Mouse (Mus musculus): ENCODE results near the gene Rps6ka2. TPM values are rescaled to one million over a fixed set of nuclear protein-coding genes. Genes with fewer than 3 reads are reported as not detected.
A peak's percentile ranks its signal among the peaks of the same experiment; 100 is the strongest.
"Not testable (repeated sequence)": the region's sequence is repeated elsewhere in the genome, so short reads cannot be mapped to it uniquely, and the experiment has no call there.

The Rps6ka2 gene
- polyA plus RNA-seq, 1 experiment from 2014 or later, result 24.4 TPM

GRCm38 (mm10) chr17:7173331-7174028 is 3.6 kb downstream of the Rps6ka2 start:
- Histone ChIP-seq H3K4me3 (peak overlapping the region; percentile 12; the same call in 1 of the 2 replicates), H3K27me3 (no peaks in the 10 kb centered on the region), H3K4me1 (replicated peaks) (peaks cover 41% of the 10 kb centered on the region), H3K4me2 (peak overlapping the region; percentile 91; the same call in 1 of the 2 replicates), H3K9me3 (replicated peaks) (no peaks in the 10 kb centered on the region), H3K27ac (no peak overlapping the region), H3K9ac (no peak overlapping the region), H3K36me3 (no peaks in the 10 kb centered on the region)
- WGBS, result 20% methylated on average over 15 of the region's 15 CpGs
- no peak for ATAC-seq (replicated peaks; ENCODE audit: insufficient number of reproducible peaks, insufficient read depth, low FRiP score, low read depth)

DNA sequence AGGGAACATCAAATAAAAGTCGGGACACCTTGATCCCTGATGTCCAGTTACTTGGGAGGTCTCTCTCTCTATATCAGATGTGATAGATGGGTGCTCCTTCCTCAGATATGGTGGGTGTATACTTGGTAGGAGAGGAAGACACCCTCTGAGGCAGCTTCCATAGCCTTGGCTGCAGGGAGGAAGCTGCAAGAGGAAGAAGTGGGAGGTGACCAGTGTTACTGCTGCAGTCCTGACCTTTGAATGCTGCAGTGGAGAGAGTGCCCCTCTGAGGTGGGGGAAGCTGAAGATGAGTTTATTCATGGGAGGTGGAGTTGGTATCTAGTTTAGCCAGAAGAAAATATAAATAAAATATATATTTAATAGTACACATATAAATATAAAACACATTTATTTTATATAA is 5.4 kb downstream of the Rps6ka2 start:
- Histone ChIP-seq H3K9me3 (replicated peaks) (no peaks in the 10 kb centered on the region), H3K27ac (no peak overlapping the region), H3K36me3 (no peaks in the 10 kb centered on the region), H3K27me3 (no peaks in the 10 kb centered on the region), H3K4me2 (no peak overlapping the region), H3K4me1 (replicated peaks) (peaks cover 35% of the 10 kb centered on the region), H3K4me3 (no peak overlapping the region), H3K9ac (no peak overlapping the region)
- WGBS, result 67% methylated on average over 1 of the region's 1 CpGs
- ATAC-seq (replicated peaks; ENCODE audit: insufficient number of reproducible peaks, insufficient read depth, low FRiP score, low read depth), result no peak

GRCm38 (mm10) chr17:7176394-7176793 is 6.5 kb downstream of the Rps6ka2 start:
- 0 out of 2 replicates have a peak overlapping the region, but pooled peaks have one; percentile 29 for H3K27ac ChIP-seq
- H3K9ac ChIP-seq, result no peak overlapping the region
- ATAC-seq (replicated peaks; ENCODE audit: insufficient number of reproducible peaks, insufficient read depth, low FRiP score, low read depth), result no peak
- no peaks in the 10 kb centered on the region for H3K36me3 ChIP-seq
- no peak overlapping the region for H3K4me3 ChIP-seq
- H3K4me2 ChIP-seq, result no peak overlapping the region
- H3K9me3 ChIP-seq (replicated peaks), result no peaks in the 10 kb centered on the region
- WGBS, result 24% methylated on average over 2 of the region's 2 CpGs
- no peaks in the 10 kb centered on the region for H3K27me3 ChIP-seq
- peaks cover 33% of the 10 kb centered on the region for H3K4me1 ChIP-seq (replicated peaks)

GRCm38 (mm10) chr17:7178196-7178595 is 8.3 kb downstream of the Rps6ka2 start:
- Histone ChIP-seq H3K27me3 (no peaks in the 10 kb centered on the region), H3K4me3 (no peak overlapping the region), H3K4me2 (no peak overlapping the region), H3K4me1 (replicated peaks) (peaks cover 39% of the 10 kb centered on the region), H3K36me3 (no peaks in the 10 kb centered on the region), H3K9ac (no peak overlapping the region), H3K9me3 (replicated peaks) (no peaks in the 10 kb centered on the region), H3K27ac (no peak overlapping the region)
- no peak for ATAC-seq (replicated peaks; ENCODE audit: insufficient number of reproducible peaks, insufficient read depth, low FRiP score, low read depth)
- 82% methylated on average over 6 of the region's 6 CpGs for WGBS

DNA sequence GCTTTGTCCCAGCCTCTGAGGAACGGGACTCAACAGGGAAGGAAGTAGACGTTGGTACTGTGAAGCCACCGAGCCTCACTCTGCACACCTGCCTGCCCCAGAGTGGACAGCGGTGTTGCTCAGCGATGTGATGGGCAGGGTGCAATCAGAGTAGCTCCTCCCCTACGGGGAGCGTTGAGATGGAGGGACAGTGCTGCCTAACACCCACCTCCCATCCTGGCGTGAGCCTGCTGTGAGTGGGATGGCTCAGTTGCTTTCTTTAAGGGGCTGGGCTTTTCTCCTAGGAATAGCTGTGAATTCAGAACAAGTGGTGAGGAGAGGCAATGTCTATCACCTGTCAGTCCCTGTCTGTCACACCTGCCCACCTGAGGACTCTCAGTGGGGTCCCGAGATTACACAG is 12.3 kb downstream of the Rps6ka2 start:
- H3K27ac ChIP-seq, result no peak overlapping the region
- H3K4me1 ChIP-seq (replicated peaks), result peaks cover 29% of the 10 kb centered on the region
- no peak overlapping the region for H3K9ac ChIP-seq
- peaks cover 3% of the 10 kb centered on the region; the same call in 1 of the 2 replicates for H3K36me3 ChIP-seq
- no peaks in the 10 kb centered on the region for H3K27me3 ChIP-seq
- ATAC-seq (replicated peaks; ENCODE audit: insufficient number of reproducible peaks, insufficient read depth, low FRiP score, low read depth), result no peak
- no peak overlapping the region for H3K4me3 ChIP-seq
- 45% methylated on average over 9 of the region's 9 CpGs for WGBS
- no peak overlapping the region for H3K4me2 ChIP-seq
- no peaks in the 10 kb centered on the region for H3K9me3 ChIP-seq (replicated peaks)

GRCm38 (mm10) chr17:7187037-7187436 is 17.1 kb downstream of the Rps6ka2 start:
- H3K4me2 ChIP-seq; H3K27ac ChIP-seq; ATAC-seq (replicated peaks; ENCODE audit: insufficient number of reproducible peaks, insufficient read depth, low FRiP score, low read depth); H3K4me3 ChIP-seq; H3K9me3 ChIP-seq (replicated peaks); H3K36me3 ChIP-seq; H3K9ac ChIP-seq; H3K27me3 ChIP-seq: not testable (repeated sequence)
- 70% methylated on average over 1 of the region's 1 CpGs for WGBS
- H3K4me1 ChIP-seq (replicated peaks), result peaks cover 11% of the 10 kb centered on the region

DNA sequence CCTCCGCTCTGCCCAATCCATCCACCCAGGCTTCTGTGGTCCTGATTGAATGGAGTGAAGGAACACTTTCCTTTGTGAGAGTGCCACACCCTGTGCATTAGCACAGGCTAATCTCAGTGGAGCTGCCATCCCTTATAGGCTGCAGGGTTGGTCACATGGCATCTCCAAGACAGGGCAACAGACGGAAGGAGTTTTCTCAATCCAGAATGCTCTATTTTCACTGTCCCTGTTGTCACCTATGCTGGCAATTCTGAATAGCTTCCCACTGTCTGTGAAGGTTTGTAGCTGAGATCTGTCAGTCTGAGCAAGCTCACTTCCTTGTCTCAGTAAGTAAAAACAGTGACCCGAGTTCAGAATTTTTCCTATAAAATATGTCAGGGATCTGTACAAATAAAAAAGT is 19.5 kb downstream of the Rps6ka2 start:
- Histone ChIP-seq H3K9ac (no peak overlapping the region), H3K27ac (no peak overlapping the region), H3K4me2 (no peak overlapping the region), H3K27me3 (no peaks in the 10 kb centered on the region), H3K36me3 (peaks cover 5% of the 10 kb centered on the region; the same call in 1 of the 2 replicates), H3K9me3 (replicated peaks) (no peaks in the 10 kb centered on the region), H3K4me1 (replicated peaks) (peaks cover 7% of the 10 kb centered on the region), H3K4me3 (no peak overlapping the region)
- 86% methylated on average over 3 of the region's 3 CpGs for WGBS
- no peak for ATAC-seq (replicated peaks; ENCODE audit: insufficient number of reproducible peaks, insufficient read depth, low FRiP score, low read depth)

- peaks cover 5% of the 10 kb centered on the region; the same call in 1 of the 2 replicates for H3K36me3 ChIP-seq
- H3K9ac ChIP-seq, result no peak overlapping the region
- no peak overlapping the region for H3K4me2 ChIP-seq
- 82% methylated on average over 10 of the region's 10 CpGs for WGBS
- no peaks in the 10 kb centered on the region for H3K27me3 ChIP-seq
- H3K4me3 ChIP-seq, result no peak overlapping the region
- no peak overlapping the region for H3K27ac ChIP-seq
- no peaks in the 10 kb centered on the region for H3K9me3 ChIP-seq (replicated peaks)
- H3K4me1 ChIP-seq (replicated peaks), result peaks cover 4% of the 10 kb centered on the region
- ATAC-seq (replicated peaks; ENCODE audit: insufficient number of reproducible peaks, insufficient read depth, low FRiP score, low read depth), result no peak
These were observed 20.1 kb downstream of the Rps6ka2 start for GRCm38 (mm10) chr17:7189975-7190374.

- Histone ChIP-seq H3K4me3 (no peak overlapping the region), H3K27me3 (no peaks in the 10 kb centered on the region), H3K27ac (0 out of 2 replicates have a peak overlapping the region, but pooled peaks have one; percentile 8), H3K4me1 (replicated peaks) (peaks cover 29% of the 10 kb centered on the region), H3K4me2 (no peak overlapping the region), H3K36me3 (no peaks in the 10 kb centered on the region), H3K9ac (no peak overlapping the region), H3K9me3 (replicated peaks) (no peaks in the 10 kb centered on the region)
- no peak for ATAC-seq (replicated peaks; ENCODE audit: insufficient number of reproducible peaks, insufficient read depth, low FRiP score, low read depth)
- WGBS, result 58% methylated on average over 7 of the region's 7 CpGs
These were observed 24.4 kb downstream of the Rps6ka2 start for GRCm38 (mm10) chr17:7194140-7194840.

GRCm38 (mm10) chr17:7197121-7197925 is 27.4 kb downstream of the Rps6ka2 start:
- Histone ChIP-seq H3K27me3 (no peaks in the 10 kb centered on the region), H3K36me3 (no peaks in the 10 kb centered on the region), H3K27ac (peak overlapping the region; percentile 48), H3K4me1 (replicated peaks) (peaks cover 29% of the 10 kb centered on the region), H3K9me3 (replicated peaks) (no peaks in the 10 kb centered on the region), H3K4me3 (no peak overlapping the region), H3K4me2 (no peak overlapping the region), H3K9ac (0 out of 2 replicates have a peak overlapping the region, but pooled peaks have one; percentile 8)
- peak; percentile 25; the same call in 1 of the 2 replicates for ATAC-seq (replicated peaks; ENCODE audit: insufficient number of reproducible peaks, insufficient read depth, low FRiP score, low read depth)
- WGBS, result 41% methylated on average over 9 of the region's 9 CpGs

DNA sequence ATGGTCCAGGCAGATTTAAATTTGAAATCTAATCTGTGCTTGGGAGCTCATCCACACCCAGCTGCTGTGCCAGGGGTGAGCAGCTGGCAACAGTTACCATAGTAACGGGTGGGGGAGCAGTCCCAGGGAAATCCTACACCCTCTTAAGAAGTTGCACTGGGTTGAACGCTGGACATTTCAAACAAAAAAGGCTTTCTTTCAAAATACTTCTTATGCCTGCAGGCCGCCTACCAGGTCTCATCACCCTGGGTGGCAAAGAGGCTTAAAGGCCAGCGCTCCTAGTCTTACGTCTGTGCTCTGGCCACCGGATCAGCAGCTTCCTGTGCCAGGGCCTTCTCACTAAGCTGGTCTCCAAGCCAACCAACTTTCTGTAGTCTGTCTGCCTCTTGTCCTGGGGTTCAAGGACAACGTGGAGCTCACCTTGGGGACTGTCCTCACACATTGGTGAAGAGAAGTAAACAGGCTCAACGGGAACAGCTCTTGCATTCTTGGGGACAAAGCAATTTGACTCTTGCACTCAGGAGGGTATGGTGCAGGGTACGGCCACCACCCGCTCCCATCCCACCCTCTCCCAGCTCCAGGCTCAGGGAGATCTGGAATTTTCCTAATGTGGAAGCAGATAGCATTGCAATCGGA is 35.0 kb downstream of the Rps6ka2 start:
- H3K36me3 ChIP-seq, result no peaks in the 10 kb centered on the region
- 71% methylated on average over 11 of the region's 11 CpGs for WGBS
- no peak overlapping the region for H3K4me2 ChIP-seq
- H3K27ac ChIP-seq, result no peak overlapping the region
- H3K27me3 ChIP-seq, result no peaks in the 10 kb centered on the region
- no peak overlapping the region for H3K4me3 ChIP-seq
- H3K9ac ChIP-seq, result no peak overlapping the region
- H3K4me1 ChIP-seq (replicated peaks), result peaks cover 11% of the 10 kb centered on the region
- no peaks in the 10 kb centered on the region for H3K9me3 ChIP-seq (replicated peaks)
- 0 out of 2 replicates have a peak, but pooled peaks have one; percentile 10 for ATAC-seq (replicated peaks; ENCODE audit: insufficient number of reproducible peaks, insufficient read depth, low FRiP score, low read depth)

All from heart, embryonic 15.5 days (tissue).